Mouse (Mus musculus) c-Kit-positive CD71-positive TER-119-positive erythroid progenitor cells, embryonic 14.5 days (primary cell): Measurements from ENCODE around the gene Plin4.

Experiments used
- DNase-seq: peaks from one replicate; pipeline ENCODE4 v3.0.0-alpha.2; 2013; ENCODE audit warnings: low spot score

Plin4 gene

DNA sequence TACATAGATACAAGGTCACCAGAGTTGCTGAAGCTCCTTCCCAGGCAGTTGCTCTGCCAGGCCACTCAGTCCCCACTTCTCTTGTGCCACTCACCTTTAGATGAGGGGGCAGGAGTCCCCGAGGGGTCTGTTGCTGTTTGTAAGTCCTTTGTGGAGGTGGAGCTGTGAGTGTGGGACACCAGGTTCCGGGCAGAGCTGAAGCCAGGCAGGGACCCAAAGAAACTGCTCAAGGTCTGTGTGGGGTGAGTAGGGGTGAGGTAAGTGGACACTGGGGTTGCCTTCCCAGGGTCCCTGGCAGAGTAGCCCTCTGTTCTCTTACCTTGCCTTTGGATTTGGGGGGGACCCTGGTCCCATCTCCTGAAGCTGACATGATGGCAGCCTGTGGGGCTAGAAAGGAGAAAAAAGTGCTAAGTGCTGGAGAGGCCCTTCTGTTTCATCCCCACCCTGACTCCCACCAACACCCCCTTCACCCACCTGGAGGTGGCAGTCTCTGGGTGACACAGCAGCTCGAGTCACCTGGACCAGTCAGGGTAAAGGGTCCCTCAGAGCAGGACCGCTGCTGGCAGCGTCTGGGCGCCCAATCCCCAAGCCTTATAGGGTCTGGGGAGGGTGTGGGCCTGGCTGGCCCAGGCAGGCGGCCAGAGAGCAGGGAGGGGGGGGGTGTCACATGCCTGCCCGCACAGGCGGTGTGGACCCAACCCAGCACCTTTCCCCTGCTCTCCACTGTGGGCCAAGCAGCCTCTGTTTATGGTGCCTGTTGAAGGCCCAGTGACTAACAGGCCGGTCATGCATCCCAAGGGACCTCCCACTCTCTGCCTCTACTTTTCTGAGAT lies at the start of gene Plin4:
Gene Plin4, minus strand, starts transcription at position 585 of the 833 bp plus-strand sequence.
- no peak for DNase-seq

DNA sequence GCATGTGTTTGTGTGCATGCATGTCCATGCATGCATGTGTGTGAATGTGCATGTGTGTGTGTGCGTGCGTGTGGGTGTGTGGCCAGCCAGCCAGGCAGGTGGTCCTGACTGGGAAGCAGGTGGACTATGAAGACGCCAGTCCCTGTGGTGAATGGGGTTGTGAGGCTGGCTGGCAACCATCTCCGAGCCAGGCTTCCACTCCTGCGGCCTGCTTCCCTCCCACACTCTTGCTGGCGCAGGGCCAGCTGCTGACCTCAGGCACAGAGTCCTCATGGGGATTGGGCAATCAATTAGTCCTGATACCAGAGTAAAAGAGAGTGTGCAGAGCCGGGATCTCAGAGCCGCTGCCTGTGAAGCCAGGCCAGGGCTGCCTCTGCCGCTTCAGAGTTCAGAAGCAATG lies 44.0 kb upstream of the Plin4 start:
- DNase-seq, result no peak

DNA sequence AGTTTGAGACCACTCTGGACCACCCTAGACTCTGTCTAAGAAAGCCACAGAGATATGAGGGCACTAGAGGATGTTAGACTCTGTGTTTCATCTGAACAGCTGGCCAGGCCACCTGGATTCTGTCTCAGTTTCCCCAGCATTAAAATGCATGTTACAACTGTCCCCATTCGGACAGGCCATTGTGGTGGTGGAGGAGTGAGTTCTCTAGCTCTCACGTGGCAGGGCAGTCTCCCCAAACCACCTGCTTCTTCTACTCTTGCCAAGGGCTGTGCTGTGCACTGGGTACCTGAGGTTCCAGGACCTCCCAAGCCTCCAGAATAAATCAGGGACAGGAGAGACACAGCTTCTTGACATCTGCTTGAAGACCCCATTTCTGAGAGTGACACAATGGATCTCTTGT lies 40.3 kb upstream of the Plin4 start:
- no peak for DNase-seq

DNA sequence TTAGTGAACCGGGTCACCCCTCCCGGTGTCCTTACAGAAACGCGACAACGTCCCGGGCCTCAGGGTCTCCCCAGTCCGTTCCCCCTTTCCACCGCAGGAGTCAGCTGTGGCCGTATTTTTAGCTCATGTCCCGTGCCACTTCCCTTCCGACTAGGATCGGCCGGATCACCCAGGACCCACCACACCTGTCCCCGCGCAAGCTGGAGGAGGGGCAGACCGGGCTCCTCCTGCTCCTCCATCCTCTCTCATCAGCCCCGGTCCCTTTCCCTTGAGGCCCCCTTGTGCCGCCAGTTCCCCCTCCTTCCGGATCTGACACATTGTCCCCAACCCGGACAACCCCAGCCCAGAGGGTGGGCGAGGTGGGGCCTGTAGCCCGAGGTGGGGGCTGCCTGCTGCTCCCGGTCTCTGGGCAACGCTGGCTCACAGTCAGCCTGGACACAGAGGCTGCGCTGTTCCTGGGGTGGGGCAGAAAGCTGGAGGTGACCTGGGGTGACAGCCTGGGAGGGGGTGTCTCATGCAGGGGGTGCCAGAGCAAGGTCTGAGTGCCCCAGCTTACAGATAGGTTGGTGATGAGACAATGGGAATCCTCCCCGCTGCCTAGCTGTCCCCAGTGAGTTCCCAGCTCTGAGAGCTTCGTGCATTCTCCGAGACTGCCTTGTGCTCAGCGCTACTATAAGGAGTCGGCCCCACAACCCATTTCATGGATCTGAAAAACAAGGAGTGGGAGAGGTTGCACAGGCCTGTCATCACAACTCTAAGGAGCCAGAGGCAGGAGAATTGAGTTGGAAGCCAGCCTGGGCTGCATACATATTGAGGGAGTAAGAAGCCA lies 39.4 kb upstream of the Plin4 start:
- no peak for DNase-seq

DNA sequence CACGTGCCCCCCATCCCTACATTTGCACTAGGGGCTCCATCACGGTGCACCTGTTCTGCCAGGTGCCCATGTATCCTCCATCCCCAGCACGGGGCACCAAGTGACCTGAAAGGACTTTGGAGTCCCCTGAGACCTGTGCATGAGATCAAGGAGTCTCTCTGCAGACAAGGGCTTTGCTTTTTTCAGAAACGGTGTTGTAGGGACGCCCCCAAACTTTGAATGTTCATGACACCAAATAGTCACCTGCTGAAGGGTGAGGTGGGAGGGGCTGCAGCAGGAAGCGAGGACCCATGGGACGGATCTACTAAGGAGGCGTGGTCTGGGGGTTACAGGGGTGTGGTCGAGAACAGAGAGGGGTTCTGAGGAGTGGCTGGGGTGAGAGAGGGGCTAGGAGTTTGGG lies 38.7 kb upstream of the Plin4 start:
- DNase-seq, result no peak

DNA sequence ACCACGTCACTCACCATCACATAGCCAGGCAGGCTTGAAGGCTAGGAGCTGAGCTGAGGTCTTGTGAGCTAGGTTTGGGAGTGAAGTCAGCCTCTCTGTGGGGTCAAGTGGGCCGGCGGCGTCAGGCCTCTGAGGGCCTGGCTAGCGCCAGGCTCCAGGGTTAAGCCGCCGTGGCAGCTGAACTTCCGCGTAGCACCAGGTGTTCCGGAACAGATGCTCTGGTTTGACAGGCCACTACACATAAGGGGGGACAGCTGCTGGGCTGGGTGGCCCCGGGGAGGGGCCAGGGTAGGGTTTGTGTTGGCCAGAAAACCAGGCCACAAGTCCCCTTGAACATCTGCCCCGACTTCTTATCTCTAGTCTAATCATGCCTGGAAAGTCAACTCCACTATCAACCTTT lies 37.8 kb upstream of the Plin4 start:
- DNase-seq, result no peak

DNA sequence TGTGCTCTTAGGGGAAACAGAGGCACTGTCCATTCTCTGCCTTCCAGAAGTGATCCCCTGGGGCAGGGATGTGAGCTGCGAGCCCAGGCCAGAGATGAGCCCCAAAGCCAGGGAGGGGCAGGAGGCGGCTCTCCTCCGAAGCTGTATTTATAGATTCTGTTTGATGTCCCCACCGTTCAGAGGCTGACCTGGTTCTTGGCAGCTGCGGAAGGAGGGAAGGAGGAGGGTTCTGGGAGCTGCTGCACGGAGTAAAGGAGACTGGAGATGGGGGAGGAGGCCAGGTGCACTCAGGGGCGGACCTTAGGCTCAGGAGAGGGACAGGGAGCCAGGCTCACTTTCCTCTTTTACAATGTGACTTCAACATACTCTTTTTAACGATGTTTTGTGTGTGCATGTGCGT lies 36.5 kb upstream of the Plin4 start:
- DNase-seq, result no peak

DNA sequence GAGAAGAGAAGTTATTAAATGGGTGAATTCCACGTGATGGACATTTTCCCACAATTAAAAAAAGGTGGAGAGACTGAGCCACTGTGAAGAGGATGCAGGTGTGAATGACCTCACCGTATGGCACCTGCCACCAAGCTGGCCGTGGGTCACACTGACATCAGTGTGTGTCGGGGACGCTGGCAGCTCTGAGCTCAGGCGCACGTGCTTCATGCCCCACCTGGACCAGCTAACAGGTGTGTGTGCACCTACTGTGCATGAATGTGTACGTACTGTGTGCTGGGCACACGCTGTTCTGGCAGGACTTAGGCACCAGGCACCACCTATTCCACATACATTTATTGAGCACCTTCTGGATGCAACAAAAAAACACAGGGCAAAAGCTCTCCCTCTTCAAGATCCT lies 34.9 kb upstream of the Plin4 start:
- no peak for DNase-seq

DNA sequence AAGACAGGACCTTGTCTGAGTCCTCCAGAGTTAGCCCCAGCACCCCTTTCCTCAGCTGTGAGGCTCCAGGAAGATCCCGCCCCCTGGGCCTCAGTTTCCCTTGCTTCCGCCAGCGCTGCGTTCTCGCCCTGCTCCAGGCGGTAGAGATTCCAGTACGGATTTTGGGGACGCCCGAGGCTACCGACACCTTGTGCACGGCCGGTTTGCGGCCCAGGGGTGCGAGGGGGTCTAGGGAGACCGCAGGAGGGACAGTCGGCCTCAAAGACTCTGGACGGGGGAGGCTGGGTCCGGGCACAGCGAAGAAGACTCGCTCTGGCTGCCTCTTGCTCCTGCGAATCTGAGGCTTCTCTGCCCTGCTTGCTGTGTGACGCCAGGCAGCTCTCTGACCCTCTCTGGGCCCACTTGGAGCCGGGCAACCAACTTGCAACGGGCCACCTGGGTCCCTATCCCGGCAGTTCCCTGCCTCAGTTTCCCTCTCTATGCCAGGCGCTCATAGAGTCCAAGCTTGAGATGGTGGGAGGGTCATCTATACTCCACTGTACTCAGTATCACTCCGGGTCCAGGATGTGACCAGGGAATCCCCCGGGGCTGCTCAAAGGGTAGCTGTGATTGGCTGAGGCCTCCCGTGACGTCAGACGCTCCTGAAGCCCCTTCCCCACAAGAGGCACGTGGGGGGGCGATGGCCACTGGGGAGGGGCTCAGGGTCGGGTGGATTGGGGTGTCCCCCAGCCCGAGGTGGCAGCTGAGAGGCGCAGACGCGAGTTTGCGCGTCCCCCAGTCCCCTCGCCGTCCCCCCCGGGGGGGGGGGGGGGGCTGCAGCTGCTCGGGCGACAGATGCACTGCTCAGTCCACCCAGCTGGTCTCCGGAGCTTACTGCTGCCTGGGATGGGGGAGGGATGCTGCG lies 32.4 kb upstream of the Plin4 start:
- no peak for DNase-seq

DNA sequence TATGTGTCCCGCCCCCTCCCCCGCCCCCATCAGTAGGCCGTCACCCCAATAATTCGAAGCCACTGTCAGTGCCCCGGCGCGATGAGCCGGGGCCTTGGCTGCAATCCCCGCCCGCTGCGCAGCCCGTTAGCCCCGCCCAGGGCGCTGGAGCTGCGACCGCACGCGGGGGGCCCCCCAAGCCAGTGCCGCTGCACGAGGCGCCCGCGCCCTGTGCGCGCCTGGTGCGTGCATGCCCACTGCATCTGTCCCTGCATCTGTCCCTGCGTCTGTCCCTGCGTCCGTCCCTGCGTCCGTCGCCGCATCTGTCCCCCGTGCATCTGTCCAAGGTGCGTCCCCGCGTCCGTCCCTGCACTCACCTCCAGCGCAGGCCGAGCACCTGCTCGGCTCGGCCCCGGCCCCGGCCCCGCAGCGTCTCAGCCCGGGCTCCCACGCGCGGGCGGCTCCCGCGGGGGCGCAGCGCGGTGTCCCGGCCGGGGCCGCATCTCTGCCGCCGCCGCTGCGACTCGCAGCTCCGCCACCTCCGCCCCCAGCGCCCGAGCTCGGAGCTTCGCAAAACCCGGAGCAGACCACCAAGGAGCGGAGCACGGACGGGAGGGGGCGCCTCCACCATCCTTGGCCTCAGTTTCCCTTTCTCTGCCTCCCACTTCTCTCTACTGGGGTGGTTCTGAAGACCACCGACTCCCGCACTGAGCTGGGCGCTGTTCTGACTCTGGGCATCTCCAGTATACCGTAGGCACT lies 30.4 kb upstream of the Plin4 start, which contains the start of gene Sema6b:
Gene Sema6b, minus strand, starts transcription at position 486 of the 738 bp plus-strand sequence.
- DNase-seq, result no peak

DNA sequence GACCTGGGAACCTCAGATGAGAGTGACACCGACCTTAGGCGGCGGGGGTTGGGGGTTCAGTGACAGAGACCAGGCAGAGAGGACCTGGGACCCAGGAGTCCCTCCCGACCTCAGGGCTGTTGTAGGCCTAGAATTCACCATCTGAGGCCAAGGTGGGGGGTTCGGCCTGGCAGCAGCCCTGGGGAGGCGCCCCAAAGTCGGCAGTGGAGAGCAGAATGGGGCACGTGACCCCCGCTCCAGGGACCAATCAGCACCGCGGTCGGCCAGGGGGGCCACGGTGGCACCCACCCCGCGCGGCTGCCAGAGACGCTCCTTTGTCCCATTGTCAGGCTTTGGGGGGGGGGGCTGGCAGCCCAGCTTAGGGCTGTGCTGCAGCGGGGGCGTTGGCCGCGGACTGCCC lies 29.8 kb upstream of the Plin4 start:
- no peak for DNase-seq

DNA sequence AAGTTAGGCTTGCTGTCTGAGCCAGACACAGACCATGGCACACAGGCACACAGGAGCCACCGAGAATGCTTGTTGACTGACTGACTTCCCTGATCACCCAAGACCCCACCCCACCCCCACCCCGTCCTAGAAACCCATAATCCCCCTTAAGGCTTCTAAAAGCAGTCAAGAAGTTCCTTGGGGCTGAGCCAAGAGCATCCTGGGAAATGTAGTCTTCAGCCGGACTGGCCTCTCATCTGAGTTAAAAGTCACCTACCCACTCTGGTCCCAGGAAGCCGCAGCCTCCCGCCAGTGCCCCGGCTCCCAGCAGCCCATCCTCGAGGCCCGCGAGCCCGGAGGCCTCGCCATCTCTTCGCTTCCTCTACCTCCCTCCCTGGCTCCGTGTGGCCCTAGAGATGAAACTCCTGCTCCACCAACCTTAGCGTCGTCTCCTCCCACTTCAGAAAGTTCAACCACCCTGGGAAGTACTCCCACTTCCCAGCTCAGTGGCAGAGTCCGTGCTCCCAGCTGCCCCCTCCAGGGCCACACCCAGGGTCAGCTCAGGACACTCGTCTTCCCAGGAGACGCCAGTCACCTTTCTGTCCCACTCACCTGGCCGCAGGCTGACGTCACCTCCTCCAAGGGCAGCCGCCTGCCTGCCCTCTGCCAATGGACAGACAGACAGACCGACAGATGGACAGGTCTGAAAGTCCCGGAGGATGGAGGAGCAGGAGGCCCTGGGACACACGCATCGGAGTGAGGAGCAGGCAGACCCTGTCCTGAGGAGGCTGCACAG lies 28.4 kb upstream of the Plin4 start:
- DNase-seq, result no peak

DNA sequence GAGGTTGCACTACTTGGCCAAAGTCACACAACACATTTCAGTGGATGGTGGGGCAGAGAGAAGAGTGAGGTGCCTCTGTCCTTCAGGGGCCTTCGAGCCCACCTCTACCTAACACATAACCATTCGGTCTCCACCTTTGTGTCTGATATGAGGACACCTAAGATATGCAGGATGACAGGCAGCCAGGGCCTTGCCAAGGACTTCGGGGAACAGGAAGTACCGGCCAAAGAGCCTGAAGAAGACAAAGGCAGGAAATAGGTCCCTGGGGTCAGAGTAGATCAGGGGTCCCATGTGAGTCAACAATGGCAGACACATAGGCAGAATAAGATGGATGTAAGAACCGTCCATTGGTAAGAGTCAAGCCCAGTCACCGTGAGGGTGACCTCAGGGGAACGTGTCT lies 27.0 kb upstream of the Plin4 start:
- DNase-seq, result no peak

DNA sequence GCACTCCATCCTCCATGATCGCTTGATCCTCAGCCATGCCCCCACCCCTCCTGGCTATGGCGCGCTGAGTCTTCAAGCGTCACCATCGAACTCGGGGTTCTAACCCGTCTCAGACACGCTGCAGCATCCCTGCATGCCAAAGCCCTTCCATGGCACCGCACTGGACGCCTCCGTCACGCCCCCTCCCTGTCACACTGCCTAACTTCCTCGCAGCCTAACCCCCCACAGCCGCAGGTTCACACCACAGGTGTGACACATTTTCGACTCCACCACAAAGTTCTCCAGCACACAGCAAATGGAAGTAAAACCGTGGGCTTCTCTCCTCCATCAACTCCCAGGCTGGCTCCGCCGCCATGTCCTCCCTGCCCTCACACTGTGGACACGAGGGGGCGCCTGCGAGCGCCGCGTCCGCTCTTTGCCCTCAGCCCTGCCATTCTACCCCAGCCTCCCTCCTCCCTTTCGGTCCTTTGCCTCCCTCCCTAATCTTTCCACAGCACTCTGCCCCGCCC lies 24.9 kb upstream of the Plin4 start:
- DNase-seq, result peak; percentile 62

DNA sequence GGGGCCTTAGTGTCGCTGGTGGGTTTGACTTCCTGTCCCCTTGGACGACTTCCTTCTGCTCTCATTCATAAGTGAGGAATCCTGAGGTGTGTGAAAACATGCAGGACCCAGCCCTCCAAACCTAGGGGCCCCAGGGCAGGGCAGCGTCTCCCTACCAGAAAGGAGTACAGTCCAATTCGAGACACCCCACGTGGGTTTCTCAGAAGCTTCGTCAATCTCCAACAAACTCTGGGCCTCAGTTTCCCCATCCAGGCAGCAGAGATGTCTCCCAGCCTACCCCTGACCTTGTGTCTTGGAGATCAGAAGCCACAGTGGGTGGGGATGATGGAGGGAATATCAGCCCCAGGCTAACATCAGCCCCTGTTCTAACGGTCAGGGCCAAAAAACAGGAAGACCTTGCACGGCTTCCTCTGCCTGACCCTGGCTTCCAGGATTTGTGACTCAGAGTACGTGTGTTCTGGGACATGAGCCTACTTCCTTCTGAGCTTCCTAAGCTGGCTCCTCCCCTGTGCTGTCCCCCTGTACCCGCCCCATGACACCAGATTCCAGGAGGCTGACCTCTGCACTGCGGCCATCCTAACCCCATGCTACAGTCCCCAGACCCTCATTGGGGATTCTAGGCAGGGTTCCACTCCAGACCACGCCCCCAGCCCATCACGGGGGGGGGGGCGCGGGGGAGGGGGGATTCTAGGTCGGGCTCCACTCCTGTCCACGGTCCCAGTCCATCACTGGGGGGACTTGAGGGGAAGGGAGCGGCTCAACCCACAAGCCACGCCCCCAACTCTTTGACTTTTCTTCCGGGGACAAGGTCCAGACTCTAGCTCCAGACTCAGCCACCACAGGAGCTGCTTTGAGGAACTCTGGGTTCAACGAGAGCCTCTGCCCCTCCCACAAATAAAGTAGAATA lies 24.1 kb upstream of the Plin4 start:
- no peak for DNase-seq

DNA sequence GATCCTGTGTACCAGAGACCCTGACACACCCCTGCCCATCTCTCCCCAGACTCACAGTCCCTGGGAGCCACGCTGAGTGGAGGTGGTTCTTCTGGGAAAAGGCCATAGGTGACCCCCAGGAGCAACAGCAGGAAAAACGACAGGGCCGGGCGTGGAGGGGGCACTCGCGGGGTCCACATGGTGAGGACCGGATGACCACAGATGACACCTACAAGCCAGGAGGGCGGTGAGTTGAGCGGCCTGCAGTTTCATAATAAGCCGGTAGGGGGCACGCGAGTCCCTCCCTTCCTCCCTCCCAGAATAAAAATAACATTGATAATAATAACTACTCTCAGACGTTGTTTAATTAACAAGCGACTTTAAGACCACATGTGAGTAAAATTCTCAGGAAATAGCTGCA lies 23.1 kb upstream of the Plin4 start:
- DNase-seq, result peak; percentile 70

DNA sequence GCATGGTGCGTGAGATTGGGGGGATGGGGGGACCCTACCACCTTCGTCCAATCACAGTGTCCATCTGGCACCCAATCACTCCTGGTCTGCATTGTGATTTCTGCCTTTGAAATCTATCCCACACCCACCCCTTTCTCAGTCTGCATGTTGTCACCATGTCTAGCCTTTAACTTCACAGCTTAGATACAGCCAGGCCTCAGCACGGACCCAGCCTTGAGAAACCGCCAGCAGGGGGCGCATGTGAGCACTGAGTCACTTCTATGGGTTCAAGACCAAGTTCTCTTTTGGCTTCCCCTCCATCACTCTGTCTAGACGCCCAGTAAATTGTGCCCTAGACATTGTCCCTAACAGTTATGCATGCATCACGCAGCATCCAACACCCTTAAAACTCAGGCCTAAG lies 22.2 kb upstream of the Plin4 start:
- peak; percentile 73 for DNase-seq

DNA sequence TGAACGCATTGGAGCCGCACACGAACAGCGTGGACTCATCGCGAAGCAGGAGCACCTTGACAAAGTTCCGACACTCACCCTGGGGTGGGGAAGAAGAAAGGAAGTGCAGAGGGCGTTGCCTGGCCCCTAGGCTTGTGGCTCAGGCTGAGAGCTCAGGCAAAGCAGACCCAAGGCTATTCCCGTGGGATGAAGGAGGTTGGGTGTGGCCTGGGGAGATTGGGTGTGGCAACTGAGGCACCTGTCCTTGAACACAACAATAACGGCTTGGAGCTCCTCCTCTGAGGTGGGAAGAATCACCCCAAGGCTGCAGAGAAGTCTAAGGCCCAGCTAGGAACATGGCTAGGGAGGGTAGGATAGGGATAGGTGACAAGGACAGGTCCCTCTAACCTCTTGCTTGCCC lies 21.5 kb upstream of the Plin4 start:
- no peak for DNase-seq

DNA sequence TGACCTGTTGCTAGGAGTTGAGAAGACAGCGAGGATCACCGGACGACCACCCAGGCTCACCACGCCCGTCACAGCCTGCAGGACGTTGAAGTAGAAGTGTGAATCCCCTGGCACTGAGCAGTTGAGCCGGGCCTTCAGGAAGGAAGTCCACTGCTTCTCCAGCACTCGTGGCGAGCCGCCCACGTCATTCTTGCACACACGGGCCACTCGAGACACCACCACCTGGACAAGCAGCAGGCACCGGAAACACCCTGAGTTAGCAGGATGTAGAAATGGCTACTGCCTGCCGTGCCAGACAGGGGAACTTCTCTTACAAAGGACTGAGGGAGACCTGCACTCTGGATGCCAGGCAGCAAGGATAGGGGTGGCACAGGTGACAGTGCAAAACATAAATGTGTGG lies 18.6 kb upstream of the Plin4 start:
- DNase-seq, result no peak
